Mouse (Mus musculus) liver, embryonic 14.5 days (tissue): ENCODE results near the gene Osbpl3.

Source experiments
- CTCF ChIP-seq: IDR thresholded peaks from 2 replicates; pipeline ENCODE4 v1.5.1; 2016; ENCODE audit warnings: antibody characterized with exemption, low read depth, control low read depth
- EP300 ChIP-seq: IDR thresholded peaks from 2 replicates; pipeline ENCODE4 v1.6.1; 2016; ENCODE audit warnings: antibody characterized with exemption, low read depth

DNA sequence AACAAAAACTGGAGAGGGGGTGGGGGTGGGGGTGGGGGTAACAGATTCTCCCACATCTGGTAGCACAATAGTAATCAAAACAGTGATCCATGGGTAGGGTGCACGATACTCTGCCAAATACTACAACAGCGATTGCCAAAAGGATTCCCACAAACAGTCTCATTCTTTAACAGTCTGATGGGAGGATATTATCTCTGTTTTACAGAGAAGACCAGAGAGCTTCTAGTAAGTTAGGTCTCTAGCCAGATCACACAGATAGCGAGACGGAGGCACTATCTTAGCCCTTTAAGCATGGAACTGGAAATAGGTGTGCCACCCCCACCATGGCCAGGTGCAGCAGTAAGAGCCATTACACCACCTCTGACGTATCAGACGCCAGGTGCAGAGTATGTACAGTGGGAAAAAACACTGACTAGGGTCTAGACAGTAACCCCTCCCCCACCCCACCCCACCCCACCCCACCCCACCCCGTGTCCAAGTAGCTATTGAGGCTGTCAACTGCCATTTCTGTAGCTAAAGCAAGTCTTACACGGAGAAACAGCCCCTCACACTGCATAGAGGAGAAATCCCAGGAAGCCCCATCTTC, 84.4 kb downstream of the Osbpl3 start:
- TF ChIP-seq CTCF: no peak
- TF ChIP-seq EP300: no peak
